Mouse (Mus musculus) adrenal gland, adult (tissue): Measurements from ENCODE around the gene Hnf1a.

Experiments
- DNase-seq, 2 experiments: peaks; one replicate each; pipeline ENCODE4 v3.0.0; 2022 to 2023; ENCODE audit warnings: low spot score in 1 of 2; ENCODE audit not compliant: inconsistent age in 2 of 2

The Hnf1a gene

GRCm38 (mm10) chr5:114970824-114971227, at the start of gene Hnf1a:
Hnf1a (minus strand) TSS chr5:114971094.
- no peak for DNase-seq

GRCm38 (mm10) chr5:115018813-115019212, 47.9 kb upstream of the Hnf1a start:
- DNase-seq, result peak in 1 of 2 experiments; percentile 35

- peak in 1 of 2 experiments; percentile 37 for DNase-seq
Measured at GRCm38 (mm10) chr5:115018270-115018669, 47.4 kb upstream of the Hnf1a start.

GRCm38 (mm10) chr5:115015121-115015520, 44.2 kb upstream of the Hnf1a start:
- DNase-seq, result no peak

- peak; percentile 23 to 77 for DNase-seq
Measured at GRCm38 (mm10) chr5:115014570-115014969, 43.7 kb upstream of the Hnf1a start.

- no peak for DNase-seq
Measured at GRCm38 (mm10) chr5:115013436-115013835, 42.5 kb upstream of the Hnf1a start.

GRCm38 (mm10) chr5:115011519-115012261, 40.8 kb upstream of the Hnf1a start:
- peak; percentile 67 to 86 for DNase-seq

GRCm38 (mm10) chr5:115011217-115011518, 40.3 kb upstream of the Hnf1a start:
- no peak for DNase-seq

GRCm38 (mm10) chr5:115010577-115011216, 39.8 kb upstream of the Hnf1a start, which contains the start of gene Sppl3:
Sppl3 (plus strand) TSS chr5:115011137.
- peak; percentile 95 to 98 for DNase-seq

- DNase-seq, result peak; percentile 42 to 70
Measured at GRCm38 (mm10) chr5:115009961-115010360, 39.1 kb upstream of the Hnf1a start.

- DNase-seq, result no peak
Measured at GRCm38 (mm10) chr5:115009143-115009542, 38.2 kb upstream of the Hnf1a start.

- DNase-seq, result peak in 1 of 2 experiments; percentile 51
Measured at GRCm38 (mm10) chr5:115008307-115008706, 37.4 kb upstream of the Hnf1a start.

- no peak for DNase-seq
Measured at GRCm38 (mm10) chr5:115007768-115008167, 36.9 kb upstream of the Hnf1a start.

- no peak for DNase-seq
Measured at GRCm38 (mm10) chr5:115003224-115003873, 32.5 kb upstream of the Hnf1a start.

- no peak for DNase-seq
Measured at GRCm38 (mm10) chr5:115002781-115003180, 31.9 kb upstream of the Hnf1a start.

GRCm38 (mm10) chr5:115001464-115001863, 30.6 kb upstream of the Hnf1a start:
- DNase-seq, result no peak

- DNase-seq, result no peak
Measured at GRCm38 (mm10) chr5:115000503-115000902, 29.6 kb upstream of the Hnf1a start.

- DNase-seq, result no peak
Measured at GRCm38 (mm10) chr5:114997327-114997726, 26.4 kb upstream of the Hnf1a start.

- no peak for DNase-seq
Measured at GRCm38 (mm10) chr5:114996447-114996846, 25.6 kb upstream of the Hnf1a start.

- DNase-seq, result no peak
Measured at GRCm38 (mm10) chr5:114985074-114985473, 14.2 kb upstream of the Hnf1a start.

- no peak for DNase-seq
Measured at GRCm38 (mm10) chr5:114982001-114982400, 11.1 kb upstream of the Hnf1a start.

- DNase-seq, result no peak
Measured at GRCm38 (mm10) chr5:114980122-114980748, 9.3 kb upstream of the Hnf1a start.
